Mouse (Mus musculus) neural tube, embryonic 14.5 days (tissue): Measurements from ENCODE around the gene Fam57a. TPM values are rescaled to one million over a fixed set of nuclear protein-coding genes. Genes with fewer than 3 reads are reported as not detected.
"Not testable (repeated sequence)": the region's sequence is repeated elsewhere in the genome, so short reads cannot be mapped to it uniquely, and the experiment has no call there.

ENCODE experiments used
- ATAC-seq: fragments of 200-750 bp; cut with Nextera tagmentation; 2 replicates; pipeline ENCODE4 v1.8.0; 2017; ENCODE audit warnings: low read depth, mild to moderate bottlenecking, moderate TSS enrichment, moderate library complexity
- H3K27ac ChIP-seq: fragments of 300-500 bp; sonication (generic); 2 replicates; pipeline ENCODE4 v1.5.1; 2014; ENCODE audit warnings: low read depth, mild to moderate bottlenecking, control low read depth, low read length, moderate library complexity, mixed read lengths
- H3K27me3 ChIP-seq: fragments of 300-500 bp; sonication (generic); 2 replicates; pipeline ENCODE4 v1.6.1; 2014; ENCODE audit warnings: low read length; ENCODE audit not compliant: control insufficient read depth, insufficient read depth
- H3K36me3 ChIP-seq: fragments of 300-500 bp; sonication (generic); 2 replicates; pipeline ENCODE4 v1.6.1; 2014; ENCODE audit warnings: low read length, mixed read lengths; ENCODE audit not compliant: control insufficient read depth, insufficient read depth
- H3K4me1 ChIP-seq: fragments of 300-500 bp; sonication (generic); 2 replicates; pipeline ENCODE4 v1.6.1; 2014; ENCODE audit warnings: low read length; ENCODE audit not compliant: control insufficient read depth, insufficient read depth
- H3K4me2 ChIP-seq: fragments of 300-500 bp; sonication (generic); 2 replicates; pipeline ENCODE4 v1.6.1; 2014; ENCODE audit warnings: mild to moderate bottlenecking, low read depth, low read length, control low read depth
- H3K4me3 ChIP-seq: fragments of 300-500 bp; sonication (generic); 2 replicates; pipeline ENCODE4 v1.5.1; 2014; ENCODE audit warnings: low read depth, low read length, control low read depth, mixed read lengths
- H3K9ac ChIP-seq: fragments of 300-500 bp; sonication (generic); replicated peaks from 2 replicates; pipeline ENCODE4 v1.6.1; 2014; ENCODE audit warnings: low read depth, mild to moderate bottlenecking, control low read depth, low read length, mixed read lengths
- H3K9me3 ChIP-seq: fragments of 300-500 bp; sonication (generic); 2 replicates; pipeline ENCODE4 v1.6.1; 2016; ENCODE audit warnings: low read length; ENCODE audit not compliant: control insufficient read depth
- WGBS: fragments of 180-500 bp; shearing (Covaris S2); extraction: QIAGEN DNeasy Blood & Tissue Kit; methylation state at CpG from one replicate; pipeline ENCODE4 v1.1.7; 2014; 5-methylcytosine and 5-hydroxymethylcytosine counted together
- polyA plus RNA-seq: library from polyadenylated mRNA; unstranded; fragments of >200 nt; fragmentation: Nextera tagmentation; extraction: Ambion mirVana; gene quantifications from 2 replicates; pipeline ENCODE4 v1.2.1, GENCODE M21; 2014

Fam57a gene
- polyA plus RNA-seq, 1 experiment from 2014 or later = 28.8 TPM

- ATAC-seq = no peak
- 93% methylated on average over 5 of the region's 5 CpGs for WGBS
- H3K4me2 ChIP-seq = no peak overlapping the region
- H3K4me1 ChIP-seq = peaks cover 7% of the 10 kb centered on the region
- H3K9ac ChIP-seq = no peak overlapping the region
- peaks cover 12% of the 10 kb centered on the region for H3K36me3 ChIP-seq
- no peak overlapping the region for H3K27ac ChIP-seq
- H3K9me3 ChIP-seq = no peaks in the 10 kb centered on the region
- no peaks in the 10 kb centered on the region; the same call in 1 of the 2 replicates for H3K27me3 ChIP-seq
- H3K4me3 ChIP-seq = no peak overlapping the region
Observed at GRCm38 (mm10) chr11:76206793-76207192, 27.3 kb downstream of the Fam57a start.

GRCm38 (mm10) chr11:76210228-76210985, 30.9 kb downstream of the Fam57a start:
- Histone ChIP-seq H3K4me2 (no peak overlapping the region), H3K36me3 (peaks cover 24% of the 10 kb centered on the region), H3K4me3 (no peak overlapping the region), H3K9ac (no peak overlapping the region), H3K9me3 (no peaks in the 10 kb centered on the region), H3K4me1 (no peaks in the 10 kb centered on the region), H3K27me3 (no peaks in the 10 kb centered on the region), H3K27ac (no peak overlapping the region)
- 89% methylated on average over 13 of the region's 13 CpGs for WGBS
- ATAC-seq = no peak

- H3K36me3 ChIP-seq = peaks cover 24% of the 10 kb centered on the region
- ATAC-seq, H3K4me2 ChIP-seq, H3K4me1 ChIP-seq, H3K9me3 ChIP-seq, H3K9ac ChIP-seq, H3K27me3 ChIP-seq, H3K4me3 ChIP-seq, H3K27ac ChIP-seq: not testable (repeated sequence)
- 92% methylated on average over 5 of the region's 6 CpGs for WGBS
Observed at GRCm38 (mm10) chr11:76211595-76211994, 32.1 kb downstream of the Fam57a start.

- Histone ChIP-seq H3K27me3 (no peaks in the 10 kb centered on the region), H3K4me1 (peaks cover 8% of the 10 kb centered on the region; the same call in 1 of the 2 replicates), H3K36me3 (peaks cover 14% of the 10 kb centered on the region), H3K4me2 (no peak overlapping the region), H3K4me3 (no peak overlapping the region), H3K27ac (no peak overlapping the region), H3K9me3 (no peaks in the 10 kb centered on the region), H3K9ac (no peak overlapping the region)
- WGBS = 20% methylated on average over 5 of the region's 5 CpGs
- no peak for ATAC-seq
Observed at GRCm38 (mm10) chr11:76213841-76214240, 34.4 kb downstream of the Fam57a start.

- WGBS = 100% methylated on average over 2 of the region's 2 CpGs
- no peak for ATAC-seq
- H3K36me3 ChIP-seq = peaks cover 12% of the 10 kb centered on the region; the same call in 1 of the 2 replicates
Observed at GRCm38 (mm10) chr11:76215011-76215410, 35.5 kb downstream of the Fam57a start.

GRCm38 (mm10) chr11:76216049-76216540, 36.6 kb downstream of the Fam57a start:
- Histone ChIP-seq H3K9me3 (no peaks in the 10 kb centered on the region), H3K27ac (no peak overlapping the region), H3K4me2 (peak overlapping the region; percentile 85; the same call in 1 of the 2 replicates), H3K9ac (no peak overlapping the region), H3K36me3 (peaks cover 15% of the 10 kb centered on the region), H3K27me3 (no peaks in the 10 kb centered on the region), H3K4me1 (peaks cover 8% of the 10 kb centered on the region; the same call in 1 of the 2 replicates), H3K4me3 (no peak overlapping the region)
- whole genome bisulfite sequencing = 95% methylated on average over 5 of the region's 5 CpGs
- no peak for ATAC-seq

More at GRCm38 (mm10) chr11:76215011-76215410, 35.5 kb downstream of the Fam57a start:
- Histone ChIP-seq H3K4me1 (peaks cover 8% of the 10 kb centered on the region; the same call in 1 of the 2 replicates), H3K9ac (no peak overlapping the region), H3K4me2 (no peak overlapping the region), H3K27ac (no peak overlapping the region), H3K4me3 (no peak overlapping the region), H3K9me3 (no peaks in the 10 kb centered on the region), H3K27me3 (no peaks in the 10 kb centered on the region)

GRCm38 (mm10) chr11:76216681-76217389, 37.4 kb downstream of the Fam57a start:
- H3K27me3 ChIP-seq = no peaks in the 10 kb centered on the region
- peaks cover 8% of the 10 kb centered on the region; the same call in 1 of the 2 replicates for H3K4me1 ChIP-seq
- WGBS = 3% methylated on average over 33 of the region's 33 CpGs
- H3K36me3 ChIP-seq = peaks cover 23% of the 10 kb centered on the region
- ATAC-seq = peak; percentile 62
- peak overlapping the region; percentile 85 for H3K4me2 ChIP-seq
- peak overlapping the region; percentile 82 for H3K9ac ChIP-seq
- H3K27ac ChIP-seq = peak overlapping the region; percentile 92
- H3K4me3 ChIP-seq = peak overlapping the region; percentile 80
- H3K9me3 ChIP-seq = no peaks in the 10 kb centered on the region

- Histone ChIP-seq H3K27ac (peak within 1 kb of the TSS; percentile 92), H3K9ac (peak within 1 kb of the TSS; percentile 82), H3K4me1 (peaks cover 8% of the 10 kb centered on the region; the same call in 1 of the 2 replicates), H3K4me2 (peak within 1 kb of the TSS; percentile 85), H3K36me3 (peaks cover 25% of the 10 kb centered on the region), H3K9me3 (no peaks in the 10 kb centered on the region), H3K27me3 (no peaks in the 10 kb centered on the region), H3K4me3 (peak within 1 kb of the TSS; percentile 80)
- under 1% methylated on average over 28 of the region's 35 CpGs for WGBS
- peak; percentile 99 for ATAC-seq
Observed at GRCm38 (mm10) chr11:76217390-76217800, 37.9 kb downstream of the Fam57a start, which contains the start of the genes Dbil5 and Gemin4. Gene Dbil5, plus strand, starts transcription at chr11:76217608. Gene Gemin4, minus strand, starts transcription at chr11:76217664.
